Mouse (Mus musculus) cerebellum, adult 2 months (tissue): ENCODE results near the gene Nsun3.

Experiments
- CTCF ChIP-seq: fragments of 200-500 bp; IDR thresholded peaks from 2 replicates; pipeline ENCODE4 v1.5.1; 2011; ENCODE audit warnings: low read depth, mild to moderate bottlenecking, control low read depth, low read length, moderate library complexity, borderline replicate concordance; ENCODE audit not compliant: insufficient read depth
- POLR2A ChIP-seq: fragments of 200-500 bp; IDR thresholded peaks from 2 replicates; pipeline ENCODE4 v1.6.1; 2011; ENCODE audit warnings: low read length, control low read depth, borderline replicate concordance; ENCODE audit not compliant: insufficient read depth

- TF ChIP-seq CTCF (no peak), POLR2A (no peak)
Measured at GRCm38 (mm10) chr16:62807249-62807979, 20.8 kb upstream of the Nsun3 start.
